In the genomic region with DNA sequence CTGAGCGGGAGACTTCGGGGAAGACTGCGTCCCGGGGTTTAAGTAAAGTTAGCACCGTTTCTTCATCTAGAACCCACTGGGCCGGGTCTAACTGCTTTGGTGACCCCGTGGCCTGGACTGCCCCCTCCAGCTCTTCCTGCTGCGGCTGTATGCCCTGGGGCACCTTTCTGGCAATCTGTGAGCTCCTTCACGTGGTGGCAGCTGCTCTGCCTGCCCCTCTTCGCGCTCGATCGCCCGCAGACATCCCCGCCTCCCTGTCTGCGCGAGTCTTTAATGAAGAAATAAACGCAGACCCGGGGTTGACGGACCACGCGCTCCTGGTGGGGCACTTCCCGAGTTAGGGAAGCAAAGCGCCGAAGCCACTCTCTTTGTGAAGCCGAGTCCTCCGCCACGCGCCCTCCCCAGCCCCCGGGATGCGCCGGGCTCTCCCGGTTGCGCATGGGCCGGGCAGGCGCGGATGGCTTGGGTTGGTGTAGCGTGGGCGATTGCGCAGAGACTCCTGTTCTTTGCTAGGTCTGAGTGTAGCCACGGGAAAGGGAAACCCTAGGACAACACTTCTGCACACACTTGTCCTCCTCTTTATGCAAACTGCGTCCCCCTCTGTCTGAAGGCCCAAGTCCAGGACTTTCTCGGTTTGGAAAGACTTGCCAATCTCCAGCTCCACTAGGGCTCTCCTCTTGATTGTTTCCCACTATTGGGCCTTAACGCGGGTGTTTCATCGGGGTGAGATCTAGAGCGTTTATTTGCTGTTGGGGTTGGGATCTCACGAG, we compare ENCODE assay signal across 9 mouse cellular contexts. TPM values are rescaled to one million over a fixed set of nuclear protein-coding genes. Genes with fewer than 3 reads are reported as not detected.
DNase-seq lines count a peak whose midpoint lies in the region; ATAC-seq and TF ChIP-seq lines count a peak whose summit lies in the region.
"Had no signal": no experiment of that assay in that cellular context is flagged by ENCODE, and none has a peak within 500 bp of the region (broad histone marks: within the 10 kb centered on the region; RNA-seq: fewer than 3 reads in every experiment).

No protein-coding gene starts in this region.

- peaks cover 11% of the 10 kb centered on the region for H3K27me3 ChIP-seq in heart, embryonic 10.5 days (ENCODE audit: insufficient read depth, poor library complexity, severe bottlenecking)
- no peaks in the 10 kb centered on the region for H3K27me3 ChIP-seq in lung, postnatal 0 days (replicated peaks; ENCODE audit: insufficient read depth, low read length)

- no peaks in the 10 kb centered on the region for H3K36me3 ChIP-seq in heart, embryonic 10.5 days
- no peaks in the 10 kb centered on the region for H3K36me3 ChIP-seq in lung, postnatal 0 days (ENCODE audit: insufficient read depth, low read length)

- H3K9me3 ChIP-seq in heart, embryonic 10.5 days = no peaks in the 10 kb centered on the region
- H3K9me3 ChIP-seq in lung, postnatal 0 days (ENCODE audit: low read length) = no peaks in the 10 kb centered on the region

- TF ChIP-seq CTCF in lung, postnatal 0 days (IDR thresholded peaks at IDR 0.05) = no peak

- peak overlapping the region; percentile 39; the same call in 1 of the 2 replicates for H3K9ac ChIP-seq in lung, postnatal 0 days (replicated peaks; ENCODE audit: low read depth)

- ATAC-seq in lung, postnatal 0 days = no peak
- no peak for ATAC-seq in activated CD4-positive, CD25-positive, alpha-beta regulatory T cell, adult 4 months

- DNase-seq in heart, embryonic 10.5 days (ENCODE audit: low spot score) = no peak
- DNase-seq in heart, adult 8-10 months (ENCODE audit: low spot score) = no peak
- DNase-seq in embryo, embryonic 10.5 days (ENCODE audit: low spot score) = peak; percentile 64
- DNase-seq in heart, postnatal 10 days = peak; percentile 33 to 39
- peak; percentile 50 to 83 for DNase-seq in kidney, postnatal 25 days
- no peak for DNase-seq in lung, postnatal 0 days (ENCODE audit: low spot score)
- DNase-seq in right cerebral cortex, postnatal 25 days = peak; percentile 48

- no peak for TF ChIP-seq EP300 in lung, postnatal 0 days (IDR thresholded peaks at IDR 0.05)

- peaks cover 25% of the 10 kb centered on the region for H3K4me1 ChIP-seq in heart, embryonic 10.5 days
- peaks cover 15% of the 10 kb centered on the region; the same call in 1 of the 2 replicates for H3K4me1 ChIP-seq in lung, postnatal 0 days (ENCODE audit: insufficient read depth, low read depth, low read length)

- WGBS in heart, embryonic 10.5 days = under 1% methylated on average over 48 of the region's 48 CpGs
- 2% methylated on average over 46 of the region's 48 CpGs for WGBS in lung, postnatal 0 days

- H3K27ac ChIP-seq in heart, embryonic 10.5 days = peak overlapping the region; percentile 81
- no peak overlapping the region for H3K27ac ChIP-seq in lung, postnatal 0 days (ENCODE audit: low read length)

- H3K4me3 ChIP-seq in heart, embryonic 10.5 days = peak overlapping the region; percentile 80
- peak overlapping the region; percentile 69 for H3K4me3 ChIP-seq in lung, postnatal 0 days (ENCODE audit: low read depth, low read length)

- intact Hi-C loops in heart, postnatal 10 days (cut with DNase I) = no loop called here

- peak overlapping the region; percentile 96 for H3K4me2 ChIP-seq in lung, postnatal 0 days (replicated peaks; ENCODE audit: low read depth, low read length)

RNA-seq across cellular contexts. Expression of a gene that starts 3.1 kb away (rescaled TPM):
- polyA plus RNA-seq in heart, embryonic 10.5 days (2016; fragmentation: Nextera tagmentation; extraction: Ambion mirVana) = 24.9 and 50.6 TPM in 2 replicates
- 1 to 10 TPM; 3.5 to 5.9 (median 4.7) TPM for total RNA-seq in heart, adult 8-10 months (2022)
- 1 to 10 TPM; 8.9 to 9.4 TPM for total RNA-seq in heart, postnatal 10 days (2021)
- polyA plus RNA-seq in lung, postnatal 0 days (2015; fragmentation: Nextera tagmentation; extraction: Ambion mirVana) = 30.7 and 33.6 TPM in 2 replicates
- under 1 TPM in 1 of 2 experiments, not detected in 1; 0.85 TPM for polyA plus RNA-seq in activated CD4-positive, CD25-positive, alpha-beta regulatory T cell, adult 4 months (2017; shearing (Covaris generic))
- total RNA-seq: MEL had no signal

Comparison
In these comparisons a context has a peak if more than half of its experiments do, and no peak if none do; other contexts are left out.
1. DNase-seq: peak in embryo, embryonic 10.5 days (single experiment), heart, postnatal 10 days (2 of 2), kidney, postnatal 25 days (2 of 2) and right cerebral cortex, postnatal 25 days (single experiment); none in heart, embryonic 10.5 days (single experiment), heart, adult 8-10 months (single experiment) and lung, postnatal 0 days (single experiment).
2. RNA of a gene that starts 3.1 kb away (polyA plus RNA-seq): 30.7 to 33.6 TPM in lung, postnatal 0 days and 24.9 to 50.6 TPM in heart, embryonic 10.5 days; 0.85 TPM in activated CD4-positive, CD25-positive, alpha-beta regulatory T cell, adult 4 months; every median in the first group is over 10 times any median in the second.